Mouse (Mus musculus) intestine, postnatal 0 days (tissue): ENCODE results near the gene Cblb. TPM values are rescaled to one million over a fixed set of nuclear protein-coding genes. Genes with fewer than 3 reads are reported as not detected.
A peak's percentile ranks its signal among the peaks of the same experiment; 100 is the strongest.

Experiments
- ATAC-seq: fragments of 200-750 bp; cut with Nextera tagmentation; 2 replicates; pipeline ENCODE4 v1.8.0; 2017; ENCODE audit warnings: mild to moderate bottlenecking, moderate TSS enrichment, moderate library complexity
- H3K27ac ChIP-seq: fragments of 300-500 bp; sonication (generic); 2 replicates; pipeline ENCODE4 v1.5.1; 2014; ENCODE audit warnings: mild to moderate bottlenecking, low read depth, low read length, moderate library complexity
- H3K27me3 ChIP-seq: fragments of 300-500 bp; sonication (generic); replicated peaks from 2 replicates; pipeline ENCODE4 v1.6.1; 2014; ENCODE audit warnings: low read length, mixed read lengths; ENCODE audit not compliant: control insufficient read depth, insufficient read depth
- H3K36me3 ChIP-seq: fragments of 300-500 bp; sonication (generic); 2 replicates; pipeline ENCODE4 v1.6.1; 2014; ENCODE audit warnings: mild to moderate bottlenecking, moderate library complexity; ENCODE audit not compliant: control insufficient read depth, insufficient read depth
- H3K4me1 ChIP-seq: fragments of 300-500 bp; sonication (generic); replicated peaks from 2 replicates; pipeline ENCODE4 v1.6.1; 2014; ENCODE audit warnings: antibody characterized with exemption, low read length, mixed read lengths; ENCODE audit not compliant: control insufficient read depth, insufficient read depth
- H3K4me2 ChIP-seq: fragments of 300-500 bp; sonication (generic); replicated peaks from 2 replicates; pipeline ENCODE4 v1.6.1; 2014; ENCODE audit warnings: low read depth, mild to moderate bottlenecking, moderate library complexity
- H3K4me3 ChIP-seq: fragments of 300-500 bp; sonication (generic); 2 replicates; pipeline ENCODE4 v1.5.1; 2014; ENCODE audit warnings: low read depth, low read length
- H3K9ac ChIP-seq: fragments of 300-500 bp; sonication (generic); 2 replicates; pipeline ENCODE4 v1.6.1; 2014; ENCODE audit warnings: mild to moderate bottlenecking, low read depth, low read length
- H3K9me3 ChIP-seq: fragments of 300-500 bp; sonication (generic); 2 replicates; pipeline ENCODE4 v1.6.1; 2016; ENCODE audit warnings: mixed run types; ENCODE audit not compliant: control insufficient read depth
- CTCF ChIP-seq: sonication (generic); IDR thresholded peaks from 2 replicates; pipeline ENCODE4 v1.5.1; 2016; ENCODE audit warnings: low read depth, mild to moderate bottlenecking, control low read depth, antibody characterized with exemption, moderate library complexity
- WGBS: fragments of 180-500 bp; shearing (Covaris S2); extraction: QIAGEN DNeasy Blood & Tissue Kit; methylation state at CpG from one replicate; pipeline ENCODE4 v1.1.7; 2014; 5-methylcytosine and 5-hydroxymethylcytosine counted together
- polyA plus RNA-seq: library from polyadenylated mRNA; unstranded; fragments of >200 nt; fragmentation: Nextera tagmentation; extraction: Ambion mirVana; gene quantifications from 2 replicates; pipeline ENCODE4 v1.2.1, GENCODE M21; 2015

Cblb gene
- polyA plus RNA-seq, 1 experiment from 2014 or later: 4.4 TPM

GRCm38 (mm10) chr16:52052734-52053133 lies 21.7 kb downstream of the Cblb start:
- TF ChIP-seq CTCF: no peak
- WGBS: 79% methylated on average over 5 of the region's 5 CpGs

GRCm38 (mm10) chr16:52055236-52055635 lies 24.2 kb downstream of the Cblb start:
- no peaks in the 10 kb centered on the region for H3K9me3 ChIP-seq
- H3K9ac ChIP-seq: no peak overlapping the region
- H3K4me3 ChIP-seq: no peak overlapping the region
- H3K4me2 ChIP-seq: no peak overlapping the region
- no peak overlapping the region for H3K27ac ChIP-seq
- ATAC-seq: no peak
- H3K36me3 ChIP-seq: no peaks in the 10 kb centered on the region
- 0 out of 2 replicates have a peak, but pooled peaks cover 14% of the 10 kb centered on the region for H3K4me1 ChIP-seq
- TF ChIP-seq CTCF: no peak
- 90% methylated on average over 3 of the region's 3 CpGs for WGBS
- H3K27me3 ChIP-seq: no peaks in the 10 kb centered on the region

More at GRCm38 (mm10) chr16:52052734-52053133, 21.7 kb downstream of the Cblb start:
- Histone ChIP-seq H3K9ac (no peak overlapping the region), H3K4me2 (no peak overlapping the region), H3K27me3 (no peaks in the 10 kb centered on the region), H3K4me3 (no peak overlapping the region), H3K4me1 (0 out of 2 replicates have a peak, but pooled peaks cover 8% of the 10 kb centered on the region), H3K27ac (no peak overlapping the region), H3K36me3 (peaks cover 6% of the 10 kb centered on the region; the same call in 1 of the 2 replicates), H3K9me3 (no peaks in the 10 kb centered on the region)
- no peak for ATAC-seq

DNA sequence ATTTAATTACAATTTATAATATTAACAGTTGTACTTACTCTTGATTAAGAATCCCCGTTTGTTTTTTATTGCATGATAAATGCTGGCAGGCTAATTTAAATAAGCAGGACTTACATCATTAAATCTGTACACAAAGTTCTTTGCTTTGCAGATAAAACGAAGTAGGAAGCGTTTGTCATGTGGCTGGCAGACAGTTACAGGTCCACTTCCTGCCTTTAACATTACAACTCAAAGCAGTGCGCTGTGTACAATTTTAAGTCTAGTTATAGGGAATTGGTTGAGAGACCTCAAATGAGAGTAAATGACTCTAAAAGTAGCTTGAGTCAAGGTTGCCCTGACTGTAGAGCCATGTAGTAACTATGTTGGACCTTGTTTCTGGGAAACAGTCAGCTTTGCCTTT lies 25.1 kb downstream of the Cblb start:
- Histone ChIP-seq H3K27me3 (no peaks in the 10 kb centered on the region), H3K9me3 (no peaks in the 10 kb centered on the region), H3K27ac (peak overlapping the region; percentile 22; the same call in 1 of the 2 replicates), H3K4me3 (no peak overlapping the region), H3K9ac (no peak overlapping the region), H3K4me1 (0 out of 2 replicates have a peak, but pooled peaks cover 14% of the 10 kb centered on the region), H3K4me2 (no peak overlapping the region), H3K36me3 (no peaks in the 10 kb centered on the region)
- ATAC-seq: 0 out of 2 replicates have a peak, but pooled peaks have one; percentile 23
- WGBS: 35% methylated on average over 4 of the region's 4 CpGs
- TF ChIP-seq CTCF: no peak

- ATAC-seq: peak; percentile 55; the same call in 1 of the 2 replicates
- WGBS: 64% methylated on average over 2 of the region's 2 CpGs
- Histone ChIP-seq H3K9me3 (no peaks in the 10 kb centered on the region), H3K4me1 (0 out of 2 replicates have a peak, but pooled peaks cover 14% of the 10 kb centered on the region), H3K36me3 (no peaks in the 10 kb centered on the region), H3K27ac (no peak overlapping the region), H3K27me3 (no peaks in the 10 kb centered on the region), H3K9ac (no peak overlapping the region), H3K4me3 (no peak overlapping the region), H3K4me2 (no peak overlapping the region)
- TF ChIP-seq CTCF: no peak
Measured at GRCm38 (mm10) chr16:52057335-52057734, 26.3 kb downstream of the Cblb start.

DNA sequence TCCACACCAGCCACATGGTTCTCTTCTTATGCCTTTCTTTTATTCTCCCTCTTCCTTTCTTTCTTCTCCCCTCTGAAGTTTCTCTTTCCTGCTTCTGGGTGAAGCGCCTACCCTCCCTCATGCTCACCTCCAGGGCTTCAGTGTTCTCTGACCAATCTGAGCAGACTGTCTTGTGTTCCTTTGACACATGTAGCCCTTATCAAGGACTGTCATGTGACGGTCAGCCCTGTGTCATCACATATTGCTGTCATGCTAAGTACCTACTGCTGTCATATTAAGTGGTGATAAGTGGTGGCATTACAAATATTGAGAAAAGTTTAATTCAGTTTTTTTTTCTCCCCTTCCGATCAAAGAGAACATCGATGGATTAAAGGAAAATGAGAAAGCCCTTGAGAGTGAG lies 28.5 kb downstream of the Cblb start:
- Histone ChIP-seq H3K4me2 (no peak overlapping the region), H3K4me1 (0 out of 2 replicates have a peak, but pooled peaks cover 14% of the 10 kb centered on the region), H3K9ac (no peak overlapping the region), H3K27me3 (no peaks in the 10 kb centered on the region), H3K4me3 (no peak overlapping the region), H3K9me3 (no peaks in the 10 kb centered on the region), H3K36me3 (no peaks in the 10 kb centered on the region; the same call in 1 of the 2 replicates), H3K27ac (no peak overlapping the region)
- TF ChIP-seq CTCF: no peak
- 61% methylated on average over 4 of the region's 4 CpGs for WGBS
- no peak for ATAC-seq

GRCm38 (mm10) chr16:52060100-52060719 lies 29.2 kb downstream of the Cblb start:
- H3K27ac ChIP-seq: no peak overlapping the region
- no peaks in the 10 kb centered on the region; the same call in 1 of the 2 replicates for H3K36me3 ChIP-seq
- no peaks in the 10 kb centered on the region for H3K27me3 ChIP-seq
- H3K9me3 ChIP-seq: no peaks in the 10 kb centered on the region
- no peak overlapping the region for H3K9ac ChIP-seq
- no peak for ATAC-seq
- TF ChIP-seq CTCF: no peak
- no peak overlapping the region for H3K4me2 ChIP-seq
- no peak overlapping the region for H3K4me3 ChIP-seq
- 52% methylated on average over 17 of the region's 17 CpGs for WGBS
- H3K4me1 ChIP-seq: 0 out of 2 replicates have a peak, but pooled peaks cover 10% of the 10 kb centered on the region
